Mouse (Mus musculus): Measurements from ENCODE around the gene Cyp2w1. TPM values are rescaled to one million over a fixed set of nuclear protein-coding genes. Genes with fewer than 3 reads are reported as not detected.

Gene Cyp2w1
- total and polyA plus RNA-seq, 2 experiments = not detected

DNA sequence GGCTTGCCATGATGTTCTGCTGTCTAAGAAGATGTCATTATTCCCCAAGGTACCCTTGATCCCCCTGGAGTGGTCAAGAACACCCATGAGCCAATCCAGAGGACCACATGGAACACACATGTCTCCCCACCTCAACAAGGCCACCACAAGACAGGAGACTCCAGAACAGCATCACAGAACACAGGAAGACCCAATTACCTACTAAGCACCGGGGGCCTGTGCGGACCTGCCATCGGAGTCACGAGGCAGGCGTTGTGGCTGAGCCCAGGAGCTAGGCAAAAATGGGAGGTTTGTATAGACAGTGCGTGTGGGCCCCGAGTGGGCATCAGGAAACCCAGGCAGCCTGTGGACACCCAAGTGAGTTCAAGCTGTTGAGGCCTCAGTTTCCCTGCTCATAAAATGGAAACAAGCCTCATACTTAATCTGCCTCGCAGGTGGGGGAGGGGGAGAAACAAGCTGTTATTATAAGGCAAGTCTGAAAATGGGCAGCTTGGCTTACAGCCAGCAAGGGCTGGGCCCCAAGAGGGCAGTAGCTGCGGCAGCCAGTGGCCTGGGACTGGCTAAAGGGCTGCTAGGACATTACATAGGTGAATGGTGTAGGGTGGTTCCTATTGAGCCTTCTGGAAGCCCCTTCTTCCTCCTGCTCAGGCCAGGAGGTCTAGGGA is 29.0 kb upstream of the Cyp2w1 start:
- 89% methylated on average over 9 of the region's 9 CpGs for WGBS
- no peak for DNase-seq (ENCODE audit: extremely low read depth, low read depth, low spot score)
- Histone ChIP-seq H3K36me3 (ENCODE audit: control insufficient read depth, insufficient read depth, low read length) (no peaks in the 10 kb centered on the region), H3K4me1 (ENCODE audit: control insufficient read depth, insufficient read depth, low read length) (no peaks in the 10 kb centered on the region), H3K4me3 (ENCODE audit: insufficient read depth, low read depth, low read length) (no peak overlapping the region), H3K27me3 (ENCODE audit: control insufficient read depth, insufficient read depth, low read length) (peaks cover 4% of the 10 kb centered on the region; the same call in 1 of the 2 replicates), H3K79me2 (ENCODE audit: control insufficient read depth, insufficient read depth, low read length) (no peaks in the 10 kb centered on the region), H3K27ac (replicated peaks; ENCODE audit: insufficient read depth, low read depth, low read length) (no peak overlapping the region), H3K9ac (ENCODE audit: low read depth, low read length) (no peak overlapping the region)
- TF ChIP-seq CTCF (IDR thresholded peaks at IDR 0.05; ENCODE audit: low read depth, low read length) (no peak), POLR2A (IDR thresholded peaks at IDR 0.05; ENCODE audit: extremely low read depth, insufficient read depth, low read length) (no peak)

DNA sequence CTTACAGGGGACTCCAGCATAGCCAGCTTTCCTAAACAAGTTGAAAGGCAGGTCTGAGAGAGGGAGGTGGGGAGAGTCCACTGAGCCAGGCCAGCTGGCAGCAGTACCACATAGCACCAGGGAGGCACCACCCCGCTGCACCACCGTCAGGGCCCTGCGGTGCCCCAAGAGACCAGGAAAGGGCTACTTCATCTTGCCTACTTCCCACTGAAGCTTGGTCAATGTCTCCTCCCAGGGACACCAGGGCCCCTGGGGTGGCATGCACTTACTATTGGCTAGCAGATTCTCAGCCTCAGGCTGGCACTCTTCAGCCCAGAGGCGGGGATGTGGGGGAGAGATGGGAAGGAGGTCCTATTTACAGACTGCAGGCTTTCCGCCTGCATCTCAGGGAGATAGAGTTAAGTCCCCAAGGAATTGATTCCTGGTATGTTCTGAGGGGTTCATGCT is 28.3 kb upstream of the Cyp2w1 start:
- Histone ChIP-seq H3K27ac (replicated peaks; ENCODE audit: insufficient read depth, low read depth, low read length) (no peak overlapping the region), H3K79me2 (ENCODE audit: control insufficient read depth, insufficient read depth, low read length) (no peaks in the 10 kb centered on the region), H3K4me3 (ENCODE audit: insufficient read depth, low read depth, low read length) (no peak overlapping the region), H3K36me3 (ENCODE audit: control insufficient read depth, insufficient read depth, low read length) (no peaks in the 10 kb centered on the region), H3K9ac (ENCODE audit: low read depth, low read length) (no peak overlapping the region), H3K4me1 (ENCODE audit: control insufficient read depth, insufficient read depth, low read length) (no peaks in the 10 kb centered on the region), H3K27me3 (ENCODE audit: control insufficient read depth, insufficient read depth, low read length) (peaks cover 4% of the 10 kb centered on the region; the same call in 1 of the 2 replicates)
- no peak for TF ChIP-seq CTCF (IDR thresholded peaks at IDR 0.05; ENCODE audit: low read depth, low read length)
- 92% methylated on average over 5 of the region's 5 CpGs for WGBS
- DNase-seq (ENCODE audit: extremely low read depth, low read depth, low spot score) = no peak

GRCm38 (mm10) chr5:139324691-139325394 is 27.6 kb upstream of the Cyp2w1 start:
- DNase-seq (ENCODE audit: extremely low read depth, low read depth, low spot score) = no peak
- WGBS = 4% methylated on average over 62 of the region's 62 CpGs
- Histone ChIP-seq H3K4me1 (ENCODE audit: control insufficient read depth, insufficient read depth, low read length) (no peaks in the 10 kb centered on the region), H3K9ac (ENCODE audit: low read depth, low read length) (peak overlapping the region; percentile 63), H3K36me3 (ENCODE audit: control insufficient read depth, insufficient read depth, low read length) (no peaks in the 10 kb centered on the region), H3K4me3 (ENCODE audit: insufficient read depth, low read depth, low read length) (peak overlapping the region; percentile 20), H3K27me3 (ENCODE audit: control insufficient read depth, insufficient read depth, low read length) (peaks cover 4% of the 10 kb centered on the region; the same call in 1 of the 2 replicates), H3K79me2 (ENCODE audit: control insufficient read depth, insufficient read depth, low read length) (no peaks in the 10 kb centered on the region), H3K27ac (replicated peaks; ENCODE audit: insufficient read depth, low read depth, low read length) (no peak overlapping the region)
- no peak for TF ChIP-seq POLR2A (IDR thresholded peaks at IDR 0.05; ENCODE audit: extremely low read depth, insufficient read depth, low read length)
- TF ChIP-seq CTCF (IDR thresholded peaks at IDR 0.05; ENCODE audit: low read depth, low read length) = no peak

GRCm38 (mm10) chr5:139325395-139325966 is 26.9 kb upstream of the Cyp2w1 start, which contains the start of gene Adap1:
Gene Adap1, minus strand, starts transcription at chr5:139325622.
- H3K36me3 ChIP-seq (ENCODE audit: control insufficient read depth, insufficient read depth, low read length) = no peaks in the 10 kb centered on the region
- H3K4me3 ChIP-seq (ENCODE audit: insufficient read depth, low read depth, low read length) = peak within 1 kb of the TSS; percentile 20
- WGBS = 5% methylated on average over 60 of the region's 61 CpGs
- H3K27ac ChIP-seq (replicated peaks; ENCODE audit: insufficient read depth, low read depth, low read length) = no peak within 1 kb of the TSS
- peak within 1 kb of the TSS; percentile 63 for H3K9ac ChIP-seq (ENCODE audit: low read depth, low read length)
- peaks cover 4% of the 10 kb centered on the region; the same call in 1 of the 2 replicates for H3K27me3 ChIP-seq (ENCODE audit: control insufficient read depth, insufficient read depth, low read length)
- TF ChIP-seq POLR2A (IDR thresholded peaks at IDR 0.05; ENCODE audit: extremely low read depth, insufficient read depth, low read length) (no peak), CTCF (IDR thresholded peaks at IDR 0.05; ENCODE audit: low read depth, low read length) (peak; percentile 66)
- DNase-seq (ENCODE audit: extremely low read depth, low read depth, low spot score) = no peak
- H3K79me2 ChIP-seq (ENCODE audit: control insufficient read depth, insufficient read depth, low read length) = no peaks in the 10 kb centered on the region
- no peaks in the 10 kb centered on the region for H3K4me1 ChIP-seq (ENCODE audit: control insufficient read depth, insufficient read depth, low read length)

DNA sequence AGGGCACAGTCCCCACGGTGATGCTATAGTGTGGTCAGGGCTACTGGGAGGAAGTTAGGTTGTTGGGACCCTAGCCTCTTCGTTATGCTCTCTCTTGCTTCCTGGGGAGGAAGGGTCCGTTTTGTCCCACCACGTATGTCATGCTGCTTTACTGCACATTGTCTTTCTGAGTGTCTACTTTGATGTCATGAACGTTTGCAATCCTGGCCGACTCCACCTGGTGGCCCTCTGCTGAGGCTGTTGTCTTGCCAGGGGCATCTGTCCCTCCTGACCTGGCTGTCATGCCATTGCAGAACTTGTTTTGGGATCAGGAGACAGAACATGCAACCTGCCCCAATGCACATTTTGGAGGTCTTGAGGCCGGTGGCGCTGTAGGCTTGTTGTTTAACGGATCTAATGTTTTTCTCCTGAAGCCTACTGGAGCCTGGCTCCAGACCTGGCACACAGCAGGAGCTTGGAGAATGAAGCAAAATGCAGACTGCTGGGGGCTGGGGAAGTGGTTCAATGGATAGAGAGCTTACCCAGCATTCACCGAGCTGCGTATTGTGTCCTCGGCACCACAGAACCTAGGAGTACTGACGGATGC is 26.2 kb upstream of the Cyp2w1 start:
- 74% methylated on average over 13 of the region's 13 CpGs for WGBS
- TF ChIP-seq CTCF (IDR thresholded peaks at IDR 0.05; ENCODE audit: low read depth, low read length) (0 out of 2 replicates have a peak, but pooled peaks have one; percentile 3), POLR2A (IDR thresholded peaks at IDR 0.05; ENCODE audit: extremely low read depth, insufficient read depth, low read length) (no peak)
- H3K27ac ChIP-seq (replicated peaks; ENCODE audit: insufficient read depth, low read depth, low read length) = no peak overlapping the region
- no peaks in the 10 kb centered on the region for H3K79me2 ChIP-seq (ENCODE audit: control insufficient read depth, insufficient read depth, low read length)
- no peak overlapping the region for H3K9ac ChIP-seq (ENCODE audit: low read depth, low read length)
- no peaks in the 10 kb centered on the region for H3K36me3 ChIP-seq (ENCODE audit: control insufficient read depth, insufficient read depth, low read length)
- no peak for DNase-seq (ENCODE audit: extremely low read depth, low read depth, low spot score)
- H3K4me1 ChIP-seq (ENCODE audit: control insufficient read depth, insufficient read depth, low read length) = no peaks in the 10 kb centered on the region
- no peak overlapping the region for H3K4me3 ChIP-seq (ENCODE audit: insufficient read depth, low read depth, low read length)
- H3K27me3 ChIP-seq (ENCODE audit: control insufficient read depth, insufficient read depth, low read length) = peaks cover 4% of the 10 kb centered on the region; the same call in 1 of the 2 replicates

All from liver, adult 2 months (tissue).